Mouse (Mus musculus): ENCODE results near the gene Ehd2.

DNA sequence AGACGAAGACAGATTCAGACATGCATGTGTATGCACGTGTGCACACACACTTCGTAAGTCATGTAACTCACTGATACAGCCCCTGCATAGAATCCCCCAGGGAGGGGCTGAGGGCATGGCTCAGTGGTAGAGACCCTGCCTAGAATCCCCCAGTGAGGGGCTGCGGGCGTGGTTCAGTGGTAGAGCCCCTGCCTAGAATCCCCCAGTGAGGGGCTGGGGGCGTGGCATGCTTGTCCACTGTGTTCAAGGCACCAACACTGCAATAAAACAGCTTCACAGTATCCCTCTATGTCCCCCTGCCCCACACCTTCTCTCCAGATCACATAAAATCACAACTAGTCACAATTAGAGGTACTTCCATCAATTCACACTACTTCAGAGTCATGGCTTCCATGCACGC, 5.6 kb downstream of the Ehd2 start:
- TF ChIP-seq CTCF (IDR thresholded peaks at IDR 0.05; ENCODE audit: borderline replicate concordance, insufficient read depth, low read length) (no peak), POLR2A (IDR thresholded peaks at IDR 0.05; ENCODE audit: low read depth, low read length) (no peak)
